ENCODE assay signal across 22 mouse cellular contexts in genomic region chr15:74213891-74214290, GRCm38 (mm10).
DNase-seq lines count a peak whose midpoint lies in the region; ATAC-seq and TF ChIP-seq lines count a peak whose summit lies in the region.
"Had no signal": no experiment of that assay in that cellular context is flagged by ENCODE, and none has a peak within 500 bp of the region (broad histone marks: within the 10 kb centered on the region; RNA-seq: fewer than 3 reads in every experiment).

No protein-coding gene starts in this region.

- DNase-seq in forebrain, embryonic 14.5 days (ENCODE audit: low spot score) = no peak
- no peak for DNase-seq in midbrain, embryonic 10.5 days (ENCODE audit: low spot score)
- peak; percentile 31 for DNase-seq in ZHBTc4 (ENCODE audit: low read depth, low spot score)
- no peak for DNase-seq in midbrain, postnatal 0 days (ENCODE audit: low spot score)
- DNase-seq in lung, postnatal 4 days = no peak
- DNase-seq in urinary bladder, postnatal 4 days (ENCODE audit: low spot score in 2 of 2) = no peak
- DNase-seq: cerebellum, adult 8-10 months; cerebellum, postnatal 36 days; forebrain, postnatal 0 days; heart, postnatal 36 days; kidney, adult 2 months; kidney, postnatal 36 days had no signal

- H3K4me1 ChIP-seq in forebrain, embryonic 13.5 days = peaks cover 34% of the 10 kb centered on the region
- peaks cover 9% of the 10 kb centered on the region; the same call in 1 of the 2 replicates for H3K4me1 ChIP-seq in forebrain, embryonic 14.5 days (ENCODE audit: control insufficient read depth, insufficient read depth, low read length)
- peaks cover 48% of the 10 kb centered on the region for H3K4me1 ChIP-seq in midbrain, embryonic 10.5 days
- H3K4me1 ChIP-seq in midbrain, embryonic 15.5 days = peaks cover 19% of the 10 kb centered on the region
- H3K4me1 ChIP-seq in midbrain, postnatal 0 days (ENCODE audit: insufficient read depth, low read length) = peaks cover 4% of the 10 kb centered on the region; the same call in 1 of the 2 replicates
- H3K4me1 ChIP-seq: limb, embryonic 12.5 days had no signal

- 0 out of 2 replicates have a peak overlapping the region, but pooled peaks have one; percentile 12 for H3K9ac ChIP-seq in forebrain, embryonic 13.5 days
- no peak overlapping the region for H3K9ac ChIP-seq in forebrain, embryonic 14.5 days (ENCODE audit: low read length)
- H3K9ac ChIP-seq in midbrain, embryonic 15.5 days = no peak overlapping the region
- H3K9ac ChIP-seq in midbrain, postnatal 0 days (replicated peaks; ENCODE audit: low read length, poor library complexity, severe bottlenecking) = no peak overlapping the region
- H3K9ac ChIP-seq: forebrain, postnatal 0 days; hindbrain, embryonic 15.5 days; limb, embryonic 12.5 days; lung, embryonic 15.5 days; neural tube, embryonic 13.5 days had no signal

- H3K4me2 ChIP-seq in forebrain, embryonic 13.5 days = no peak overlapping the region
- H3K4me2 ChIP-seq in forebrain, embryonic 14.5 days (ENCODE audit: low read length) = no peak overlapping the region
- H3K4me2 ChIP-seq in midbrain, embryonic 15.5 days = no peak overlapping the region
- no peak overlapping the region for H3K4me2 ChIP-seq in midbrain, postnatal 0 days (ENCODE audit: low read depth, low read length, poor library complexity, severe bottlenecking)
- H3K4me2 ChIP-seq: hindbrain, embryonic 15.5 days; limb, embryonic 12.5 days; lung, embryonic 15.5 days; neural tube, embryonic 13.5 days had no signal

- peaks cover 29% of the 10 kb centered on the region for H3K27me3 ChIP-seq in forebrain, embryonic 13.5 days
- H3K27me3 ChIP-seq in forebrain, embryonic 14.5 days (replicated peaks; ENCODE audit: control insufficient read depth, insufficient read depth, low read length) = no peaks in the 10 kb centered on the region; the same call in 1 of the 2 replicates
- H3K27me3 ChIP-seq in midbrain, embryonic 10.5 days (ENCODE audit: low read depth, poor library complexity, severe bottlenecking) = peaks cover 26% of the 10 kb centered on the region
- H3K27me3 ChIP-seq in midbrain, embryonic 15.5 days (replicated peaks) = 0 out of 2 replicates have a peak, but pooled peaks cover 3% of the 10 kb centered on the region
- no peaks in the 10 kb centered on the region for H3K27me3 ChIP-seq in midbrain, postnatal 0 days (ENCODE audit: insufficient read depth, low read length)
- H3K27me3 ChIP-seq: hindbrain, embryonic 15.5 days; lung, embryonic 15.5 days had no signal

- H3K36me3 ChIP-seq in forebrain, embryonic 13.5 days (ENCODE audit: poor library complexity, severe bottlenecking) = no peaks in the 10 kb centered on the region
- no peaks in the 10 kb centered on the region for H3K36me3 ChIP-seq in forebrain, embryonic 14.5 days (ENCODE audit: control insufficient read depth, insufficient read depth, low read length)
- no peaks in the 10 kb centered on the region for H3K36me3 ChIP-seq in midbrain, embryonic 10.5 days
- no peaks in the 10 kb centered on the region for H3K36me3 ChIP-seq in midbrain, embryonic 15.5 days (replicated peaks)
- H3K36me3 ChIP-seq in midbrain, postnatal 0 days (ENCODE audit: insufficient read depth, low read length) = no peaks in the 10 kb centered on the region
- H3K36me3 ChIP-seq: hindbrain, embryonic 15.5 days; limb, embryonic 12.5 days; lung, embryonic 15.5 days; neural tube, embryonic 13.5 days had no signal

- TF ChIP-seq CTCF in midbrain, postnatal 0 days (IDR thresholded peaks at IDR 0.05) = no peak

- no peak overlapping the region for H3K4me3 ChIP-seq in forebrain, embryonic 13.5 days
- H3K4me3 ChIP-seq in forebrain, embryonic 14.5 days (ENCODE audit: low read depth, low read length) = no peak overlapping the region
- no peak overlapping the region for H3K4me3 ChIP-seq in midbrain, embryonic 10.5 days
- no peak overlapping the region for H3K4me3 ChIP-seq in midbrain, embryonic 15.5 days
- no peak overlapping the region for H3K4me3 ChIP-seq in midbrain, postnatal 0 days (ENCODE audit: low read depth, low read length)
- H3K4me3 ChIP-seq: hindbrain, embryonic 15.5 days; layer of hippocampus, adult 2 months; left cerebral cortex, adult 2 months; limb, embryonic 12.5 days; lung, embryonic 15.5 days; megakaryocyte, embryonic 14.5 days; neural tube, embryonic 13.5 days had no signal

- no peak overlapping the region for H3K27ac ChIP-seq in forebrain, embryonic 13.5 days
- H3K27ac ChIP-seq in forebrain, embryonic 14.5 days (ENCODE audit: low read depth, low read length) = no peak overlapping the region
- H3K27ac ChIP-seq in midbrain, embryonic 10.5 days (replicated peaks) = peak overlapping the region; percentile 42; the same call in 1 of the 2 replicates
- no peak overlapping the region for H3K27ac ChIP-seq in midbrain, embryonic 15.5 days
- H3K27ac ChIP-seq in midbrain, postnatal 0 days (ENCODE audit: low read depth, low read length) = no peak overlapping the region
- H3K27ac ChIP-seq: hindbrain, embryonic 15.5 days; layer of hippocampus, adult 2 months; left cerebral cortex, adult 2 months; limb, embryonic 12.5 days; lung, embryonic 15.5 days; neural tube, embryonic 13.5 days had no signal

- ATAC-seq in forebrain, embryonic 13.5 days = no peak
- ATAC-seq in forebrain, embryonic 14.5 days = no peak
- ATAC-seq in midbrain, embryonic 15.5 days (replicated peaks) = no peak; the same call in 1 of the 2 replicates
- 0 out of 2 replicates have a peak, but pooled peaks have one; percentile 11 for ATAC-seq in midbrain, postnatal 0 days (ENCODE audit: low FRiP score)
- ATAC-seq: activated CD4-positive, CD25-positive, alpha-beta regulatory T cell, adult 4 months; forebrain, postnatal 0 days had no signal

- 11% methylated on average over 5 of the region's 5 CpGs for WGBS in forebrain, embryonic 13.5 days
- WGBS in forebrain, embryonic 14.5 days = 4% methylated on average over 5 of the region's 5 CpGs
- WGBS in midbrain, embryonic 10.5 days = 13% methylated on average over 5 of the region's 5 CpGs
- 16% methylated on average over 5 of the region's 5 CpGs for WGBS in midbrain, embryonic 15.5 days
- WGBS in midbrain, postnatal 0 days = 30% methylated on average over 5 of the region's 5 CpGs

- no peaks in the 10 kb centered on the region for H3K9me3 ChIP-seq in forebrain, embryonic 13.5 days (replicated peaks)
- no peaks in the 10 kb centered on the region for H3K9me3 ChIP-seq in forebrain, embryonic 14.5 days (replicated peaks; ENCODE audit: control insufficient read depth, low read length)
- H3K9me3 ChIP-seq in midbrain, embryonic 10.5 days (replicated peaks) = no peaks in the 10 kb centered on the region
- no peaks in the 10 kb centered on the region for H3K9me3 ChIP-seq in midbrain, embryonic 15.5 days
- no peaks in the 10 kb centered on the region for H3K9me3 ChIP-seq in midbrain, postnatal 0 days (ENCODE audit: low read length)
- H3K9me3 ChIP-seq: hindbrain, embryonic 15.5 days; limb, embryonic 12.5 days; lung, embryonic 15.5 days; megakaryocyte, embryonic 14.5 days; neural tube, embryonic 13.5 days had no signal
